Mouse (Mus musculus) hindbrain, embryonic 12.5 days (tissue): ENCODE measurements at regions not wholly inside any gene's neighbourhood (a gene's known extent, or its start where the extent isn't known, plus 50 kb on each side); places are given as distances from the start of the nearest gene placed in this dataset.

Source experiments
- ATAC-seq: fragments of 200-750 bp; cut with Nextera tagmentation; 2 replicates; pipeline ENCODE4 v1.8.0; 2017; ENCODE audit warnings: moderate TSS enrichment; ENCODE audit not compliant: low FRiP score
- H3K27ac ChIP-seq: fragments of 300-500 bp; sonication (generic); 2 replicates; pipeline ENCODE4 v1.5.1; 2016; ENCODE audit warnings: mild to moderate bottlenecking
- H3K27me3 ChIP-seq: fragments of 300-500 bp; sonication (generic); 2 replicates; pipeline ENCODE4 v1.6.1; 2016; ENCODE audit warnings: mild to moderate bottlenecking
- H3K36me3 ChIP-seq: fragments of 300-500 bp; sonication (generic); 2 replicates; pipeline ENCODE4 v1.6.1; 2016; ENCODE audit warnings: mild to moderate bottlenecking
- H3K4me1 ChIP-seq: fragments of 300-500 bp; sonication (generic); 2 replicates; pipeline ENCODE4 v1.6.1; 2016
- H3K4me2 ChIP-seq: fragments of 300-500 bp; sonication (generic); replicated peaks from 2 replicates; pipeline ENCODE4 v1.6.1; 2016; ENCODE audit warnings: mild to moderate bottlenecking
- H3K4me3 ChIP-seq: fragments of 300-500 bp; sonication (generic); 2 replicates; pipeline ENCODE4 v1.5.1; 2016; ENCODE audit warnings: mild to moderate bottlenecking
- H3K9ac ChIP-seq: fragments of 300-500 bp; sonication (generic); 2 replicates; pipeline ENCODE4 v1.6.1; 2016; ENCODE audit warnings: mild to moderate bottlenecking, moderate library complexity
- H3K9me3 ChIP-seq: fragments of 300-500 bp; sonication (generic); replicated peaks from 2 replicates; pipeline ENCODE4 v1.6.1; 2016; ENCODE audit warnings: mild to moderate bottlenecking
- WGBS: fragments of 180-500 bp; shearing (Covaris S2); methylation state at CpG from one replicate; pipeline ENCODE4 v1.1.7; 2016; 5-methylcytosine and 5-hydroxymethylcytosine counted together

- Histone ChIP-seq H3K9me3 (0 out of 2 replicates have a peak, but pooled peaks cover 6% of the 10 kb centered on the region), H3K9ac (no peak overlapping the region), H3K4me2 (no peak overlapping the region), H3K4me1 (no peaks in the 10 kb centered on the region), H3K27ac (no peak overlapping the region), H3K4me3 (no peak overlapping the region), H3K36me3 (no peaks in the 10 kb centered on the region), H3K27me3 (no peaks in the 10 kb centered on the region)
- ATAC-seq = no peak
- WGBS = 94% methylated on average over 5 of the region's 5 CpGs
Measured at GRCm38 (mm10) chr17:88379389-88379788, 61.1 kb upstream of the Foxn2 start.

GRCm38 (mm10) chr17:88381106-88381505 is 59.4 kb upstream of the Foxn2 start:
- Histone ChIP-seq H3K36me3 (no peaks in the 10 kb centered on the region), H3K9ac (no peak overlapping the region), H3K4me1 (no peaks in the 10 kb centered on the region), H3K4me3 (no peak overlapping the region), H3K27ac (no peak overlapping the region), H3K27me3 (no peaks in the 10 kb centered on the region), H3K9me3 (0 out of 2 replicates have a peak, but pooled peaks cover 6% of the 10 kb centered on the region), H3K4me2 (no peak overlapping the region)
- WGBS = 63% methylated on average over 9 of the region's 9 CpGs
- ATAC-seq = no peak

- Histone ChIP-seq H3K27ac (no peak overlapping the region), H3K9ac (no peak overlapping the region), H3K4me2 (no peak overlapping the region), H3K9me3 (0 out of 2 replicates have a peak, but pooled peaks cover 2% of the 10 kb centered on the region), H3K27me3 (no peaks in the 10 kb centered on the region), H3K4me3 (no peak overlapping the region), H3K36me3 (no peaks in the 10 kb centered on the region), H3K4me1 (no peaks in the 10 kb centered on the region)
- 77% methylated on average over 4 of the region's 4 CpGs for WGBS
- no peak for ATAC-seq
Measured at GRCm38 (mm10) chr17:88383447-88383846, 57.1 kb upstream of the Foxn2 start.

- Histone ChIP-seq H3K4me1 (no peaks in the 10 kb centered on the region), H3K9me3 (no peaks in the 10 kb centered on the region), H3K27ac (no peak overlapping the region), H3K9ac (no peak overlapping the region), H3K4me3 (no peak overlapping the region), H3K27me3 (no peaks in the 10 kb centered on the region), H3K36me3 (no peaks in the 10 kb centered on the region), H3K4me2 (no peak overlapping the region)
- WGBS = 58% methylated on average over 15 of the region's 15 CpGs
- peak; percentile 60; the same call in 1 of the 2 replicates for ATAC-seq
Measured at GRCm38 (mm10) chr17:88388441-88388951, 52.0 kb upstream of the Foxn2 start.

GRCm38 (mm10) chr17:88389668-88390461 is 50.6 kb upstream of the Foxn2 start:
- 68% methylated on average over 14 of the region's 14 CpGs for WGBS
- Histone ChIP-seq H3K27ac (no peak overlapping the region), H3K4me1 (no peaks in the 10 kb centered on the region), H3K4me3 (no peak overlapping the region), H3K9me3 (no peaks in the 10 kb centered on the region), H3K36me3 (no peaks in the 10 kb centered on the region), H3K27me3 (no peaks in the 10 kb centered on the region), H3K9ac (no peak overlapping the region), H3K4me2 (no peak overlapping the region)
- ATAC-seq = no peak
